Mouse (Mus musculus) kidney, embryonic 16.5 days (tissue): Measurements from ENCODE around the gene Mecom. TPM values are rescaled to one million over a fixed set of nuclear protein-coding genes. Genes with fewer than 3 reads are reported as not detected.

Experiments used
- ATAC-seq: fragments of 200-750 bp; cut with Nextera tagmentation; 2 replicates; pipeline ENCODE4 v1.8.0; 2017; ENCODE audit warnings: moderate TSS enrichment; ENCODE audit not compliant: low FRiP score, low TSS enrichment
- H3K27ac ChIP-seq: fragments of 300-500 bp; sonication (generic); 2 replicates; pipeline ENCODE4 v1.5.1; 2014; ENCODE audit warnings: low read length
- H3K27me3 ChIP-seq: fragments of 300-500 bp; sonication (generic); 2 replicates; pipeline ENCODE4 v1.6.1; 2014; ENCODE audit warnings: low read length, control low read depth, mixed read lengths; ENCODE audit not compliant: insufficient read depth
- H3K36me3 ChIP-seq: fragments of 300-500 bp; sonication (generic); 2 replicates; pipeline ENCODE4 v1.6.1; 2014; ENCODE audit warnings: low read length, control low read depth, mixed read lengths; ENCODE audit not compliant: insufficient read depth
- H3K4me1 ChIP-seq: fragments of 300-500 bp; sonication (generic); 2 replicates; pipeline ENCODE4 v1.6.1; 2014; ENCODE audit warnings: low read length, control low read depth, mixed read lengths; ENCODE audit not compliant: insufficient read depth
- H3K4me2 ChIP-seq: fragments of 300-500 bp; sonication (generic); replicated peaks from 2 replicates; pipeline ENCODE4 v1.6.1; 2014; ENCODE audit warnings: low read depth, low read length
- H3K4me3 ChIP-seq: fragments of 300-500 bp; sonication (generic); 2 replicates; pipeline ENCODE4 v1.5.1; 2014; ENCODE audit warnings: mild to moderate bottlenecking, low read length
- H3K9ac ChIP-seq: fragments of 300-500 bp; sonication (generic); replicated peaks from 2 replicates; pipeline ENCODE4 v1.6.1; 2014; ENCODE audit warnings: low read length
- H3K9me3 ChIP-seq: fragments of 300-500 bp; sonication (generic); 2 replicates; pipeline ENCODE4 v1.6.1; 2016; ENCODE audit warnings: low read length, control low read depth
- WGBS: fragments of 180-500 bp; shearing (Covaris S2); extraction: QIAGEN DNeasy Blood & Tissue Kit; methylation state at CpG from one replicate; pipeline ENCODE4 v1.1.7; 2014; 5-methylcytosine and 5-hydroxymethylcytosine counted together
- polyA plus RNA-seq: library from polyadenylated mRNA; unstranded; fragments of >200 nt; fragmentation: Nextera tagmentation; extraction: Ambion mirVana; gene quantifications from 2 replicates; pipeline ENCODE4 v1.2.1, GENCODE M21; 2015

Gene Mecom
- polyA plus RNA-seq, 1 experiment from 2014 or later = 78.3 TPM

DNA sequence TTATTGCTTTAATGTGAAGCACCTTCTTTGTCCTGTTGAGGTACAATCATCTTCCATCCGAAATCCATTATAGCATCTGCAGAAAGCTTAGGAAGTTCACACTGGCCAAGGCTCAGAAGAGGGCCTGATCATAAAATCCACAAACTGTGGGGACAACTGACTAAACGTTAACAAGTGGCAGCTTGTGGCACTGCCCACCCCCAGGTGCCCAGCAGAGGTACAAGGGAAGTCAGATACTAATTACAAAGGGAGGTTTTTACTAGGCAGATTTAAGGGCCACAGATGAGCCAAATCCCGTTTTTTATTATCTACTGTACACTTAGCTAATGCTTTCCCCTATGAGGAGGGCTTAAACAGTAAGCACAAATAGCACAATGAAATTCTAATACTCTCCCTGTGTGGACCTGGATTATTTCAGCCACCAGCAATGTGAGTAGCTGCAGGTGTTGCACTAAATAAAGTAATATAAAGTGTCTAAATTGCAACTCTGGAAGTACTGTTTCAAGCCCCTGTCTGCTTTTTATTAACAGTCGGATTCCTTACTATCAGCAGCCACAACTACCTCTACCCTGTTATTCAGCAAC is 443.2 kb downstream of the Mecom start:
- ATAC-seq = peak; percentile 43; the same call in 1 of the 2 replicates
- H3K4me1 ChIP-seq = peaks cover 21% of the 10 kb centered on the region
- H3K36me3 ChIP-seq = no peaks in the 10 kb centered on the region
- WGBS = 27% methylated on average over 4 of the region's 4 CpGs
- no peaks in the 10 kb centered on the region for H3K9me3 ChIP-seq
- H3K4me2 ChIP-seq = peak overlapping the region; percentile 37
- peak overlapping the region; percentile 61 for H3K27ac ChIP-seq
- H3K4me3 ChIP-seq = no peak overlapping the region
- H3K9ac ChIP-seq = no peak overlapping the region
- H3K27me3 ChIP-seq = no peaks in the 10 kb centered on the region

DNA sequence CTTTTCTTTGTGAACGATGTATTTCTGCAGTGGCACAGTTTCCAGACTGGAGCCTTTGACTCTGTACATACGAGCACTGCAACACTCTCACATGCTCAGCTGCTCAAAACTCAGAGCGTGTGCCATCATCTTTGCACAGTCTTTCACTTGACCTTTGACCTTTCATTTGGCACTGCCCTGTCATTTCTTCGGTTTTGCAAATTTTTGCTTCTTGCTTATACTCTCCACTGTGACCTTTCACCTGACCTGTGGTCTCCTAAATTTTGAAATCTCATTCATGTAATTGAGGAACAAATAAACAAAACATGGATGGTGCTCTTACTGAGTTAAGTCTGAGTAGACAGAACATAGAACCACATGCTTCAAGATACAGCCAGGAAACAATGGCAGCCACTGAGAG is 446.7 kb downstream of the Mecom start:
- ATAC-seq = no peak
- no peaks in the 10 kb centered on the region for H3K36me3 ChIP-seq
- H3K27ac ChIP-seq = no peak overlapping the region
- 85% methylated on average over 4 of the region's 4 CpGs for WGBS
- H3K4me3 ChIP-seq = no peak overlapping the region
- H3K9me3 ChIP-seq = no peaks in the 10 kb centered on the region
- H3K9ac ChIP-seq = no peak overlapping the region
- H3K27me3 ChIP-seq = no peaks in the 10 kb centered on the region
- H3K4me1 ChIP-seq = peaks cover 20% of the 10 kb centered on the region
- no peak overlapping the region for H3K4me2 ChIP-seq

DNA sequence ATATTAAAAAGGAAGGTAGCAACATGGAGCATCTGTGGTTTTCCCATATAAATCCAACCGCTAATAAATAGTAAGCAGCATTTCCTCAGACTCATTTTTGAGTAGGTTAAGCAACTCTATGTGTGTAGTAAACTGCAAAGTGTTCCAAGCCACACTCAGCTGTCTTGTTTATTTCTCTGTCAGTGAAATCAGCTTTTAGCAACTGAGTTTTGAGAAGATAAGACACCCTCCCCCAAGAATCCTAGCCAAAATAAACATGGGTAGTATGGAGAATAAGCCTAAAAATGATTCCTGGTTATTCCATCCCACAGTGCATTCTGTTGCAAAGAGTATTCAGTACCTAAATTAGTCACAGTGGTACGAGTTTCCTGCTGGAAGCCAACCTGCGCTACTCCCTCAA is 450.1 kb downstream of the Mecom start:
- no peak overlapping the region for H3K9ac ChIP-seq
- no peaks in the 10 kb centered on the region for H3K36me3 ChIP-seq
- no peak overlapping the region for H3K4me3 ChIP-seq
- no peak for ATAC-seq
- H3K4me2 ChIP-seq = no peak overlapping the region
- H3K27ac ChIP-seq = 0 out of 2 replicates have a peak overlapping the region, but pooled peaks have one; percentile 10
- peaks cover 10% of the 10 kb centered on the region for H3K4me1 ChIP-seq
- no peaks in the 10 kb centered on the region for H3K27me3 ChIP-seq
- WGBS = 57% methylated on average over 3 of the region's 3 CpGs
- no peaks in the 10 kb centered on the region for H3K9me3 ChIP-seq

DNA sequence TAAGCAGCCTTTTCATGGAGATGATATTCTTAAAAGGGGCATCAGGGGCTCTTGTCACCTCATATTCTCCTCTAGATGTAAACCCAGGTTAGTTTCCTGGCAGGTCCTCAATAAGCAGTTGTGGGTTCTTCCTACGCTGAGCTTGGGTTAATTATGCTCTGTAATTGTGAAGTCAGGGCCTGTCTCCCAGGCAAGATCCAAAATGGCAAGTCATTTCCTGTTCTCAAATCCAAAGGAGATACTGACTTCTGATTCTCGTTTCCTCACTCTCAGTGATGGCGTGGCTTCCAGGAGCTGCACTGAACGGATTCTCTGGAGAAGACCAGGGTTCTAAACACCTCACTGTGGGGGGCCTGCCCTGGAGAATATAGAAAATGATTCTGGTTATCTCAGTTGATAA is 450.7 kb downstream of the Mecom start:
- 61% methylated on average over 4 of the region's 4 CpGs for WGBS
- no peaks in the 10 kb centered on the region for H3K9me3 ChIP-seq
- H3K4me1 ChIP-seq = peaks cover 15% of the 10 kb centered on the region
- no peaks in the 10 kb centered on the region for H3K27me3 ChIP-seq
- H3K27ac ChIP-seq = 0 out of 2 replicates have a peak overlapping the region, but pooled peaks have one; percentile 10
- no peak overlapping the region for H3K9ac ChIP-seq
- no peak overlapping the region for H3K4me2 ChIP-seq
- no peak overlapping the region for H3K4me3 ChIP-seq
- no peak for ATAC-seq
- no peaks in the 10 kb centered on the region for H3K36me3 ChIP-seq

DNA sequence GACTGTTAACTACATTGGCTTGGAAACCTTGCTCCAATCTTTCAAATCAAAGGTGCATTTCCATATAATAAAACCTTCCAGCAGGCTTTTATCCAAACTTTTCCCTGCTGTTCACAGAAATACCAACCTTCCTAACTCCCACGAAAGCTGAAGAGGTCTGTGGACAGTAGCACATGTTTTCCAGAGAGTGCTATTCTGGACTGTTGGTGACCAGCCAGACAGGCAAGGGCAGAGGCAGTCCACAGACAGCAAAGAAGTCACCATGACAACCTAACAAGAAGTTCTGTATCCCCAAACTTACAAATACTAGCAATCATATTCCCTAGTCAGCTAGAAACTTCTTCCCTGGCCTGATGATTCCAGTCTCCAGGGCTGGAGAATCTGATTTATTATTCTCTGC is 454.8 kb downstream of the Mecom start:
- H3K4me2 ChIP-seq = no peak overlapping the region
- no peaks in the 10 kb centered on the region for H3K9me3 ChIP-seq
- no peaks in the 10 kb centered on the region for H3K27me3 ChIP-seq
- H3K4me3 ChIP-seq = no peak overlapping the region
- H3K4me1 ChIP-seq = peaks cover 18% of the 10 kb centered on the region
- no peaks in the 10 kb centered on the region for H3K36me3 ChIP-seq
- H3K27ac ChIP-seq = peak overlapping the region; percentile 60; the same call in 1 of the 2 replicates
- H3K9ac ChIP-seq = no peak overlapping the region
- 55% methylated on average over 1 of the region's 1 CpGs for WGBS
- ATAC-seq = no peak

DNA sequence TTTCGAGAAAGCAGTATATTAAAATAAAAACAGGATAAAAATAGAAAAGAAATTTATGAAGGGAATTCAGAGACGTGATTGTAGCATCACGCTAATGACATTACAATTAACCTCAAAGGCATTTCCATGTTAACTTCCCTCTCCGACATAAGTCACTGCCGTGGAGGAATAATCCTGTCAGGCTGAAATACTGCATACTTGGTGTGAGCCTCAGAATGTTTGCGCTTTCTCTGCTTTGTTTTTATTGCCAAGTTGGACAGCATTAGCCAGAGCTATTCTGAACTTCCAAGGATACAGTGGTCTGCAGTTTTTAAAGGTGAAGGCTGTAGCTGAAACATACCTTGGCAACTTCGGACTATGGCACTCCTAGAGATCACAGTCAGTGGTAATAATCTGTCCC is 455.3 kb downstream of the Mecom start:
- Histone ChIP-seq H3K4me3 (no peak overlapping the region), H3K4me1 (peaks cover 14% of the 10 kb centered on the region), H3K27me3 (no peaks in the 10 kb centered on the region), H3K27ac (peak overlapping the region; percentile 60; the same call in 1 of the 2 replicates), H3K9me3 (no peaks in the 10 kb centered on the region), H3K9ac (no peak overlapping the region), H3K4me2 (no peak overlapping the region), H3K36me3 (no peaks in the 10 kb centered on the region)
- peak; percentile 82; the same call in 1 of the 2 replicates for ATAC-seq
- WGBS = 26% methylated on average over 7 of the region's 7 CpGs

DNA sequence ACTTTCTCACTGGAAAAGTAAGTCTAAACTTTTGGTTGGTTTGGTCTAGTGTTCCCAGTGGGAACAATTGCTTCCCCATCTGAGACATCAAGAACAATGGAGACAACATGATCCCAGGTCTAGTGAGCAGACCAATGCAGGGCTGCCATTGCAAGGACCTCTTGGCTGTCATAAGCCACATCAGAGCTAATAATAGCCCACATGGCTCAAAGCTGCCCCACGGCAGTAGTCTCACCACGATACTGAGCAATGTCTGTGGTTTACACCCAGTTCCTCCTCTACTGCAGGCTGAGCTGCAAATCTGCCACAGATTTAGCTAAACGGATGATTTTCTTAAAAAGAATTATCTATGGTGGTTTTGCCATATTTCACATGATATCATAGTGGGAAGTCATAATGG is 455.9 kb downstream of the Mecom start:
- H3K4me3 ChIP-seq = no peak overlapping the region
- ATAC-seq = no peak
- no peaks in the 10 kb centered on the region for H3K9me3 ChIP-seq
- H3K36me3 ChIP-seq = no peaks in the 10 kb centered on the region
- H3K27ac ChIP-seq = 0 out of 2 replicates have a peak overlapping the region, but pooled peaks have one; percentile 19
- no peaks in the 10 kb centered on the region for H3K27me3 ChIP-seq
- H3K4me2 ChIP-seq = no peak overlapping the region
- H3K4me1 ChIP-seq = peaks cover 13% of the 10 kb centered on the region
- no peak overlapping the region for H3K9ac ChIP-seq
- 57% methylated on average over 3 of the region's 3 CpGs for WGBS

DNA sequence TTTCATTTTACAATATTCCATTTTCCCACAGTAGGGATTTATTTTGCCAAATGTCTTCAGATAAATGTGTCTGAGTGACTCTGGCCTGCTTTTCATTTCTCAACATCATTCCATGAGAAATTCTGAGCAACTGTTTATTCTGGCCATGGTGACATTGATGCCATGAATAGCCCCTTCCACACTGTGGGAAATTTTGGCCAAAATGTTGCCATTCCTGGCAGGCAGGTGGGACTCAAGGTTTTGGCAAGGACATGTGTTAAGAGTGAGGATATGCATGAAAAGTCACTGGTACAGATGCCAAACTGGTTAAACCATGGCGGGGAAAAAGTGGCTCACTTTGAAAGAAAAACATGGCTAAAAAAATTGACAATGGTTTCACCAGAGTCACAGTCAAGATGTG is 456.4 kb downstream of the Mecom start:
- no peak overlapping the region for H3K9ac ChIP-seq
- no peaks in the 10 kb centered on the region for H3K36me3 ChIP-seq
- H3K27ac ChIP-seq = no peak overlapping the region
- no peak for ATAC-seq
- no peak overlapping the region for H3K4me3 ChIP-seq
- no peaks in the 10 kb centered on the region for H3K27me3 ChIP-seq
- peaks cover 13% of the 10 kb centered on the region for H3K4me1 ChIP-seq
- H3K9me3 ChIP-seq = no peaks in the 10 kb centered on the region
- H3K4me2 ChIP-seq = no peak overlapping the region
- 90% methylated on average over 1 of the region's 1 CpGs for WGBS

DNA sequence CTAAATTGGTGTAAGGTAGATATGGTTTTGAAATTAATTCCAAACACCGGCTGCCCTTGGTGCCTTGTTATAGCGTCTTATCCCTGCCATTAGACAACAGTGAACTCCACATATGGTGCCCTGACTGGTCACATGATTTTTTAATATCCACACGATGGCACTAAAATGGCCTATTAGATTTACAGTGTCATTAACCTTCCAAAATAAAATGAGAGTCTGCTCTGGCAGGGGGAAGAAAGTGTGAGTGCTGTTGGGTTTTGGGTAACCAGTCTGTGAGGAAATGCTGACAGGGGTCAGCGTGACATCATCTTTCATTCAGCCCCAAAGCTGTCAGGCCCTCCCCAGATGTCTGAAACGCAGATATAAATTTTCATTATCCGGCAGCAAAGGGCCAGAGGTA is 461.7 kb downstream of the Mecom start:
- Histone ChIP-seq H3K9me3 (no peaks in the 10 kb centered on the region), H3K27ac (no peak overlapping the region), H3K4me2 (no peak overlapping the region), H3K27me3 (no peaks in the 10 kb centered on the region), H3K36me3 (no peaks in the 10 kb centered on the region), H3K4me3 (no peak overlapping the region), H3K9ac (no peak overlapping the region), H3K4me1 (peaks cover 6% of the 10 kb centered on the region)
- 0 out of 2 replicates have a peak, but pooled peaks have one; percentile 15 for ATAC-seq
- 32% methylated on average over 6 of the region's 6 CpGs for WGBS

DNA sequence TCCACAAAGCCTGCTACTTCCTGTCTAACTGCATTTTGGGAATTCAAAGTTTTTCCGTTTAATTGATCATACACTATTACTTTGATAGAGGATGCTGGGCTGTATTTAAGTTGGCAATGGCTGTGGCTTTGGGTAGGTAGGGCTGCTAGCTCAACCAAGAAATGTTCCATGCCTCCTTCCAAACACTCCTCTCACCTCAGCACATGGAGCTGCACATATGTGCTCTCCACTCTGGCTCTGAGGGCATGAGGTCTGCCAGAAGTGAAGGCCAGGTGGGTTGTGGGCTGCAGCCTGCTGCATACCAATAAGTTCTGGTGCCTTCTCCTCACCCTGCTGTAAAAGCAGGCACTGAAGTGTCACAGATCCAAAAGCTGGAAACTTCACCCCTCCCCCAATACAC is 464.0 kb downstream of the Mecom start:
- Histone ChIP-seq H3K36me3 (no peaks in the 10 kb centered on the region), H3K27me3 (no peaks in the 10 kb centered on the region), H3K4me3 (no peak overlapping the region), H3K9me3 (no peaks in the 10 kb centered on the region), H3K4me1 (peaks cover 13% of the 10 kb centered on the region), H3K27ac (no peak overlapping the region), H3K4me2 (no peak overlapping the region), H3K9ac (no peak overlapping the region)
- ATAC-seq = 0 out of 2 replicates have a peak, but pooled peaks have one; percentile 42
- 72% methylated on average over 1 of the region's 1 CpGs for WGBS
